Mouse (Mus musculus) lung, postnatal 25 days (tissue): ENCODE data around the gene Slc25a38.
A peak's percentile ranks its signal among the peaks of the same experiment; 100 is the strongest.
"Not testable (repeated sequence)": the region's sequence is repeated elsewhere in the genome, so short reads cannot be mapped to it uniquely, and the experiment has no call there.

Experiments
- DNase-seq: peaks from one replicate; pipeline ENCODE4 v3.0.0; 2022; ENCODE audit warnings: low spot score

The Slc25a38 gene

GRCm38 (mm10) chr9:120101165-120101564 lies 9.0 kb upstream of the Slc25a38 start:
- DNase-seq: no peak

- DNase-seq: not testable (repeated sequence)
These were observed 1.2 kb upstream of the Slc25a38 start for GRCm38 (mm10) chr9:120108953-120109352.

GRCm38 (mm10) chr9:120111156-120111945 lies 1.2 kb downstream of the Slc25a38 start:
- no peak for DNase-seq

DNA sequence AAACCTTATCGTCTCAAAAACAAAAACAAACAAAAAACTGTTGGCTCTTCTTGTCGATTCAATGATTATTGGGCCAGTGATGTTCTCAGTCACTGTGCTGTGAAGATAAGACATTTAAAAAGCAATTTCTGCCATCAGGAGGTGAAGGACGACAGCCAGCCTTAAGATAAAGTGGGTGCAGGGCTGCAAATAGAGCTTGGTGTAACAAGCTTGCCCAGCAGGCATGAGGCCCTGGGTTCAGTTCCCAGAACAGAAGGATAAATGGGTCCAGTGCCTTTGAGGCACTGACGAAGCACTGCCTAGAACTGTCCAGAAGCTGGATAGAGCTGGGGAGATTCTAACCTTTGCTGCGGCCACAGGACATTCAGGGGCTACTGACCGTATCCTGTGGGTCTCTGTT lies 2.3 kb downstream of the Slc25a38 start:
- DNase-seq: no peak

- no peak for DNase-seq
These were observed 3.3 kb downstream of the Slc25a38 start for GRCm38 (mm10) chr9:120113456-120113855.

DNA sequence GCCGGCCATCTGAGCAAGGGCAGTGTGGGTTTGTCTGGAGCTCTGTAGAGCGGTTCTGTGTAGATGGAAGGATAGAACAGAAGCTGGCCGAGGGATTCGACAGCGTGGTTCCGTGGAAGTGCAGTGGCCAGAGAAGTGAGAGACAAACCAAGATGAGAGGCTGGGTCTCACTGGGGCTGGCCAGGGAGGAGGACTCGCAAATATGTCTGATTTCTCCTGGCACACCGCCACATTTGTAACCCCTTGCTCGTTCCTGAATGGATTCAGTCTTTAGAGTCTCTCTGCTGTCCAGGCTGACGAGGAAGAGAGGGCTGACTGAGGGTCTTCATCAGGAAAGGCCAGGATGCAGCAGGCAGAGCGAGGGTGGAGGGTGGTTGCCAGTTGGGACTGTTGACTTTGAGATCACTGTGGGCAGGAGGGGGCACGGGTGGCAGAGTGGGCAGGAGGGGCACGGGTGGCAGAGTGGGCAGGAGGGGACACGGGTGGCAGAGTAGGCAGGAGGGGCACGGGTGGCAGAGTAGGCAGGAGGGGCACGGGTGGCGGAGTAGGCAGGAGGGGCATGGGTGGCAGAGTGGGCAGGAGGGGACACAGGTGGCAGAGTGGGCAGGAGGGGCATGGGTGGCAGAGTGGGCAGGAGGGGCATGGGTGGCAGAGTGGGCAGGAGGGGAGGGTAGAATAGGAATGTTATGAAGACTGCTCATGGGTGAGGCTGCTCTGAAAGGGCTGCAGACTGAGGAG lies 4.0 kb downstream of the Slc25a38 start:
- DNase-seq: no peak

DNA sequence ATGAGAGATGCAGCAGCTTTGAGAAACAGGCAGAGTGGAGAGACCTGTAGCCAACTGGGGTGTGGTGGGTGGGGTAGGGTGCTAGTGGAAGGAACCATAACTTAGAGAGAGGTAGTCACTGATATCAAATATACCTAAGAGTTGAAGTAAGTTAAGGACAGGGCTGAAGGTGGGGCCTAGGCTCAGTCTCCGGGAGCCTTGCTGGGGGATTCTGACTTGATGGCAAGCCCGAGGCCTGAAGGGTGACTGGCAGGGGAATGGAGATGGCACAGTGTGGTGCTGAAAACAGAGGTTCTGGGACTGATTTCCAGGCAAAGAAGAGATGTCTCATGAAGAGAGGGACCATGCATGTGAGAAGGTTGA lies 4.6 kb downstream of the Slc25a38 start:
- DNase-seq: no peak

GRCm38 (mm10) chr9:120115580-120115979 lies 5.4 kb downstream of the Slc25a38 start:
- DNase-seq: no peak

GRCm38 (mm10) chr9:120116184-120116624 lies 6.0 kb downstream of the Slc25a38 start:
- peak; percentile 21 for DNase-seq

- DNase-seq: no peak
These were observed 8.0 kb downstream of the Slc25a38 start for GRCm38 (mm10) chr9:120118212-120118611.

DNA sequence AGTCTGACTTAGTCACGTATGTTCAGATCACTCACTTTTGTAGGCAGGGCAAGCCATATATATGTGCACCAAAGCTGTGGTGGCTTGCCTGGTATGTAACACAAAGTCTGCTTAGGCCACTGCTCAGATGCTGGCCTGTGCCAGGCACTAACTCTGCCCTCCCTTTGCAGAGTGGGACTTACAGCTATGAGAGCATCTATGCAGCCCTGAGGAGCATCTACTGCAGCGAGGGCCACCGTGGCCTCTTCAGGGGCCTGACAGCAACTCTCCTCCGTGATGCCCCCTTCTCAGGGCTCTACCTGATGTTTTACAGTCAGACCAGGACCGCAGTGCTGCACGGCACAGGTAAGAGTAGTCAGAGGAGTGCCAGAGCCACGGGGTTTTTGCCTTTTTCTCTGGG lies 10.3 kb downstream of the Slc25a38 start:
- no peak for DNase-seq

DNA sequence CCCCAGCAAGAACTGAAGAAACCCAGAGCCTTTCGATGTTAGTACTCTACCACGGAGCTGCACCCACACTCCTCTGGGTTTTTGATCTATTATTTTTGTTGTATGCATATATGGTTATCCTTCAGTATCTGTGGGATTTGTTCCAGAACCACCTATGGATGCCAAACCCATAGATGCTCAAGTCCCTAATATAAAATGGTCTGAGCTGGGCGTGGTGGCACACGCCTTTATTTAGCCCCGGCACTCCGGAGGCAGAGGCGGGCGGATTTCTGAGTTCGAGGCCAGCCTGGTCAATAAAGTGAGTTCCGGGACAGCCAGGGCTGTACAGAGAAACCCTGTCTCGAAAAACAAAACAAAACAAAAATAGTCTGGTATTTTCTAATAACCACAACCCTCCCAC lies 16.7 kb downstream of the Slc25a38 start:
- no peak for DNase-seq

DNA sequence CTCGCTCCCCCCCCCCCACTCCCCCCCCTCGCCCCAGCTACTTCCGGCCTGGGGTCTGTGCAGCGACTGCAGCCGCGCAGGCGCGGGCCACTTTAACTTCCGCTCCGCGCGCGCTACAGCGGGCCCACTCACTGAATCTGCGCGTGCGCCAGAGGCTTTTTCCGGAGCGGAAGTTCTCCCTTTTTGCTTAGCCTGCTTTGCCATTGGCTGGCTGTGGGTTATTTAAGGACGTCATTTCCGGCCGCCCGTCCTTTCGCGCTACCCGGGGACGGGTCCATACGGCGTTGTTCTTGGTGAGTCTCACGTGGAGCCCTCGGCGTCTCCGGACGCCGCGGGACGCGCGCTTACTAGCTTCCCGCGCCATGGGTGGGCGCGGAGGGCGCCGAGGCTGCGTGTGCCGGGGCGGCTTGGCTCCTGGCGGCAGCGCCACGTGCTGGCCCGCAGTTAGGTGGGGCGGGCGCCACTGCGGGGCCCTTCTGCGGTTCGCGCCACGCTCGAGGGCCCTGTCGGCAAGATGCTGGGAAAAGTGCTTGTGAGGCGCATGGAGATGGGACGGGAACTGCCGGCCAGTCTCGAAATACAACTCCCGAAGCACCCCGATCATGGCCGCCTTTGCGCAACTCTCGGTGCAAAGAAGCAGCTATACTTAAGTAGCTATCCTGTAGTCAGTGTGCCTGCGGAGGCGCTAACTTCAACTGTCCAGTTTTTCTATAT lies 17.5 kb downstream of the Slc25a38 start, which contains the start of gene Rpsa:
Gene Rpsa, plus strand, starts transcription at position 152 of the 714 bp plus-strand sequence.
- DNase-seq: peak; percentile 98

DNA sequence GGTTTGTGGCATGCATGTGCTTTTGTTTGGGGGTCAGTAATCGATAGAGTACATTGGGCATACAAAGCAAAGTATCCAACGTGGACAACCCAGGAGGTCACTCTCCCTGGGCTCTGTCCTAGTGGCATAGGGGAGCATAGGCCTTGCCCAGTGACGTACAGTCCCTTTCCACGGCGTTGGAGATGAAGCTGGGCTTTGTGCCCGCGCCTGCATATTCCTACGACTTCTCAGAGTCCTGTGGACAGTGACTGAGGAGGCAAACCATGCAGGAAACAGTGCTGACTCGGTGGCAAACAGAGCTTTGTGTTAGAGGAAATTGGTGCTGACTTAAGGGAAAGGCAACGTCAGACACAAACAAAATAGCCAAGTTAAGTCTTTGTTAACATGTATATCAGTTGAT lies 19.1 kb downstream of the Slc25a38 start:
- DNase-seq: no peak

DNA sequence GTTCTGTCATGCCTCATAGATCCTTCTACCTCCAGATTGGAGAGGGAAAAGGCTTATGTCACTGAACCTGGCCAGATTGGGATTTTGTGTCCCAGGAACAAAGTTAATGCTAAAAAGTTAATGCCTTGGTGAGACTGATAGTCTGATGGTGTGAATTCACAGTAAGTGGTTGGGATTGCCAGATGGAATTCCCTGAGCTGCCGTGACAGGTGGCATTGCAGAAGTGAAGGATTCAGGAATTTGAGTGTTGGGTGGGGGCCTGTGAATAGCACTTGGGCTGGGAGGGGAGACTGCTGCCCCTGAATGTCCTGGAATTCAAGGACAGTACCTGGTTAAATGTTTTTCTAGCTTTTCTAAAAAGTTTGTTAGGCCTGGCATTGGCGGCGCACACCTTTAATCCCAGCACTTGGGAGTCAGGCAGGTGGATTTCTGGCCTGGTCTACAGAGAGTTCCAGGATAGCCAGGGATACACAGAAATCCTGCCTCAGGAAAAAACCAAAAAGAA lies 21.7 kb downstream of the Slc25a38 start:
- DNase-seq: no peak

- DNase-seq: no peak
These were observed 23.0 kb downstream of the Slc25a38 start for GRCm38 (mm10) chr9:120132980-120133754.

DNA sequence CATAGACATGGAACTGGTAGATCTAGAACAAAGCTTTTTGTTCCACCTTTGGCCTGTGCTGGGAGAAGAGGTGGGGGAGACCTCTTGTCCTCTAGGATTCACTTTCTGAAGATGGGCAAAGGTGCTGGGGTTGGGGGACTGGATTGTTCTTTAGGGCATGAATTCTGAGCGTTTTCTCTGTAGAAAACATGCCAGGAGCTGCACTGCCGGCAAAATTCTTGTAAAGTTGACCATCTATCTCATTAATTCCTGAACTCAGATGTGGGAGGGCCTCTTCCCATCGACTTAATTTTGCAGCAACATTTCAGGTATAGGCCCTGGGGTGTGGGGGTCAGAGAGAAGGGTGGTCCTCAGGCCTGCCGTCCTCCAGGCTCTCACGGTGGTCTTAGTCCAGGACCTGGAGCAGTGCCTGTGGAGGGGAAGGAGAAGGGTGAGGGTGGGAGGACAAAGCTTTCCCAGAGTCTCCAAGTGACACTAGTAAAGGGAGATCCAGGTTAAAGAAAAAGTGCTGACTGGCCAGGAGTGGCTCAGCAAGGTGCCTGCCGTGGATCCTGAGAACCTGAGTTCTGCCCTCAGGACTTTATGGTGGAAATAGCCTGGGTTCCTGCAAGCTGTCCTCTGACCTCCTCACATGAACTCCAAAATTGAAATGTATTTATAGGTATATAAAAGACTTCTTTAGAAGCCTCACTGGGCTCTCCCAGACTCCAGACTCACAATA lies 23.7 kb downstream of the Slc25a38 start:
- DNase-seq: no peak

DNA sequence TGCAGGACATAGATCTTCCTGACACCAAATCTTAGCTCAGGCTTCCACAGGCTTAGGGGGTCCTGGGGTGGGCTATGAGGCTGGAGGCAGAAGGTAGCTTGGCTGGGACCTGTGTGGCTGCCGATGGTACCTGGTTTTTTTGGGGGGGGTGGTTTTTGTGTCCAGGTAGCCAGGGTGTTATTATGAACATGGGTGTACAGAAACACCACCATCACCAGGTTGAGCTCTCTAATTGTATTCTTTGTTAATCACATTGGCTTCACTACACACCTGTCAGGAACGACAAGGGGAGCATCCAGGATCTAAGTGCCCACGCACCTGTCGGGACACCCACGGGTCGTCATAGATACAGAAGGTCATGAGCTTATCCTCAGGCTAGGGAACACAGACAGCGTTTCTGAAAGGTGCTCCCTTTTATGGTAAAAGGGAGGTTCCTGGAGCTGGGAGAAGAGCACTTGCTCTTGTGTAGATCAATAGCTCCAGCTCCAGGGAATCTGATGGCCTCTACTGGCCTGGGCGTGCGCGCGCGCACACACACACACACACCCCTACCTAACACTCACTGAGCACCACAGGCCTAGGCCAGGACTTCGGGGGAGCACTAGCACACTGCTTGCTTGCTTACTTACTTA lies 24.5 kb downstream of the Slc25a38 start:
- DNase-seq: no peak

GRCm38 (mm10) chr9:120135454-120135853 lies 25.3 kb downstream of the Slc25a38 start:
- DNase-seq: no peak

GRCm38 (mm10) chr9:120140652-120141051 lies 30.5 kb downstream of the Slc25a38 start:
- DNase-seq: peak; percentile 71

GRCm38 (mm10) chr9:120144474-120144873 lies 34.3 kb downstream of the Slc25a38 start:
- DNase-seq: no peak
